Mouse (Mus musculus) lung, postnatal 0 days (tissue): ENCODE data around the gene Frmd6.

ENCODE experiments used
- CTCF ChIP-seq: IDR thresholded peaks from 2 replicates; pipeline ENCODE4 v1.5.1; 2016; ENCODE audit warnings: antibody characterized with exemption, mild to moderate bottlenecking
- EP300 ChIP-seq: IDR thresholded peaks from 2 replicates; pipeline ENCODE4 v1.6.1; 2016; ENCODE audit warnings: antibody characterized with exemption, mild to moderate bottlenecking, control low read depth

DNA sequence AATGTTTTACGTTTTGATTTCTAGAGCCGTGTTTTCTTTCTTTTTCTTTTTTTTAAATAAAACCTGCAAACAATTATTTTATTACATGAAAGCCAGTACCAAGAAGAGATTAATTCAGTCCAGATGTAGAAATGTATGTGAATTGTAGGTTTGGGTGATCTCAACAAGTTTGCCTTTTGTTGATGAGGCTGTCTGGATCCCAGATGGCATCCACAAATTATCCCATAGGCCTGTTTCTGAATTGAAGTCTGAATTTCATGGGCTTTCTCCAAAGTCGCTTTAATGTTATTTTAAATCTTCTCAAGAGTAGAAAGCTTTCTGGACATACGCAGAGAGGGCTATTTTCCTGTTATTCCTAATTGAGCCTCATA lies 2.6 kb downstream of the Frmd6 start:
- no peak for TF ChIP-seq EP300
- TF ChIP-seq CTCF, result no peak
